Mouse (Mus musculus) intestine, postnatal 0 days (tissue): ENCODE measurements around the gene Pno1. TPM values are rescaled to one million over a fixed set of nuclear protein-coding genes. Genes with fewer than 3 reads are reported as not detected.
"Not testable (repeated sequence)": the region's sequence is repeated elsewhere in the genome, so short reads cannot be mapped to it uniquely, and the experiment has no call there.

Experiments used
- ATAC-seq: fragments of 200-750 bp; cut with Nextera tagmentation; 2 replicates; pipeline ENCODE4 v1.8.0; 2017; ENCODE audit warnings: mild to moderate bottlenecking, moderate TSS enrichment, moderate library complexity
- H3K27ac ChIP-seq: fragments of 300-500 bp; sonication (generic); 2 replicates; pipeline ENCODE4 v1.5.1; 2014; ENCODE audit warnings: mild to moderate bottlenecking, low read depth, low read length, moderate library complexity
- H3K27me3 ChIP-seq: fragments of 300-500 bp; sonication (generic); replicated peaks from 2 replicates; pipeline ENCODE4 v1.6.1; 2014; ENCODE audit warnings: low read length, mixed read lengths; ENCODE audit not compliant: control insufficient read depth, insufficient read depth
- H3K36me3 ChIP-seq: fragments of 300-500 bp; sonication (generic); 2 replicates; pipeline ENCODE4 v1.6.1; 2014; ENCODE audit warnings: mild to moderate bottlenecking, moderate library complexity; ENCODE audit not compliant: control insufficient read depth, insufficient read depth
- H3K4me1 ChIP-seq: fragments of 300-500 bp; sonication (generic); replicated peaks from 2 replicates; pipeline ENCODE4 v1.6.1; 2014; ENCODE audit warnings: antibody characterized with exemption, low read length, mixed read lengths; ENCODE audit not compliant: control insufficient read depth, insufficient read depth
- H3K4me2 ChIP-seq: fragments of 300-500 bp; sonication (generic); replicated peaks from 2 replicates; pipeline ENCODE4 v1.6.1; 2014; ENCODE audit warnings: low read depth, mild to moderate bottlenecking, moderate library complexity
- H3K4me3 ChIP-seq: fragments of 300-500 bp; sonication (generic); 2 replicates; pipeline ENCODE4 v1.5.1; 2014; ENCODE audit warnings: low read depth, low read length
- H3K9ac ChIP-seq: fragments of 300-500 bp; sonication (generic); 2 replicates; pipeline ENCODE4 v1.6.1; 2014; ENCODE audit warnings: mild to moderate bottlenecking, low read depth, low read length
- H3K9me3 ChIP-seq: fragments of 300-500 bp; sonication (generic); 2 replicates; pipeline ENCODE4 v1.6.1; 2016; ENCODE audit warnings: mixed run types; ENCODE audit not compliant: control insufficient read depth
- CTCF ChIP-seq: sonication (generic); IDR thresholded peaks from 2 replicates; pipeline ENCODE4 v1.5.1; 2016; ENCODE audit warnings: low read depth, mild to moderate bottlenecking, control low read depth, antibody characterized with exemption, moderate library complexity
- WGBS: fragments of 180-500 bp; shearing (Covaris S2); extraction: QIAGEN DNeasy Blood & Tissue Kit; methylation state at CpG from one replicate; pipeline ENCODE4 v1.1.7; 2014; 5-methylcytosine and 5-hydroxymethylcytosine counted together
- polyA plus RNA-seq: library from polyadenylated mRNA; unstranded; fragments of >200 nt; fragmentation: Nextera tagmentation; extraction: Ambion mirVana; gene quantifications from 2 replicates; pipeline ENCODE4 v1.2.1, GENCODE M21; 2015

Gene Pno1
- polyA plus RNA-seq, result 46.6 and 54.1 TPM in 2 replicates

DNA sequence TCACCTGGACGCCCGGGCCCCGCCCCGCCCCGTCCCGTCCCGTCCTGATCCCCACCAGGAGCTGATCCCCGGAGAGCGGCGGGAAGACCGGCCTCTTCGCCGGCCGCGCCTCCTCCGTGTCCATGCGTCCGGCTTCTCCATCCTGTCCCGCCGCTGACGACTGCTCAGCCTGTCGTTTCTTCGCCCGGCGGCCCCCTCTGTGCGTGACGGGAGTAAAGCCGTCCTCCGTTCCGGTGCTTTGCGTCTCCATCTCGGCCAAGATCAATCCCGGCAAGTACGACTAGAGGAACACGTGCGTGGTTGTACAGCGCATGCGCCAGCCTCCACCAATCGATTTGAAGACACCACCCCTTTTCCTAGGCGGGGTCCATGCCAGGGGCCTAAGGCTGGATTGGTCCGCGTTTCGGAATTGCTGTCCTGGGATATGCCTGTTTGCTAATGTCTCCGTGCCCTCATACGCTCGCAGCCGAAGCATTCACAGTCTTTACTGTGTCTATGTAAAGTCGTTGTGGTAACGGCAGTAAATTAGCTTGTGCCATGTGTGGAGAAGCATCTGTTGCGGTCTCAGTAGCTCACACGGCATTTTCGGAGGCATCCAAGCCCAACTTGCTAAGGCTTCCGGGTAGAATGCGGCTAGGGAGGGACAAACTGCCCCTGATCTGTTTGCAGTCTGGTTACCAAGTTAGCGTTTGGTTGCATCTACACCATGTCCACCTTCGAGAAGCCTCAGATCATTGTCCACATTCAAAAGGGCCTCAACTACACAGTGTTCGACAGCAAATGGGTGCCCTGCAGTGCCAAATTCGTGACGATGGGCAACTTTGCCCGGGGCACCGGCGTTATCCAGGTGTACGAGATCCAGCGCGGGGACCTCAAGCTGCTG lies at the start of gene Pno1:
Gene Pno1, minus strand, starts transcription at position 311 of the 883 bp plus-strand sequence.
- no peaks in the 10 kb centered on the region for H3K9me3 ChIP-seq
- peak within 1 kb of the TSS; percentile 75 for H3K4me3 ChIP-seq
- ATAC-seq, result peak; percentile 100
- H3K4me1 ChIP-seq, result no peaks in the 10 kb centered on the region
- H3K27me3 ChIP-seq, result no peaks in the 10 kb centered on the region
- peak within 1 kb of the TSS; percentile 63 for H3K9ac ChIP-seq
- no peak; the same call in 1 of the 2 replicates for TF ChIP-seq CTCF
- WGBS, result 1% methylated on average over 65 of the region's 65 CpGs
- H3K4me2 ChIP-seq, result peak within 1 kb of the TSS; percentile 71
- peaks cover 3% of the 10 kb centered on the region; the same call in 1 of the 2 replicates for H3K36me3 ChIP-seq
- peak within 1 kb of the TSS; percentile 72 for H3K27ac ChIP-seq

DNA sequence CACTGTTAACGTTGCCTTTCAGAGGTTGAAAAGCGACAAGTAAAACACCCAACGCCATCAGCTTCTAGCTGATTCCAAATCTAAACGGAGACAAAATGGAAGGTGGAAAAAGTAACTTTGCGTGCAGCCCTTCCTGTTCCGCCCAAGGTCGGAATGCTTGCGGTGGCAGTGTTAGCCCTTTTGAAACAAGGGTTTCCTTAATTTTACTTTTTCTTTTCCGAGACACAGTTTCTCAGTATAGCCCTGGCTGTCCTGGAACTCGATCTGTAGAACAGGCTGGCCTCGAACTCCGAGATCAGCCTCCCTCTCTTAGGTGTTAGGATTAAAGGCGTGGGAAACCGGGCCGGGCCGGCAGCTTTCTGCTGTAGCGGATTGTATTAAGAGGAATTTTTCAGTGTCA lies 46.5 kb upstream of the Pno1 start:
- H3K9ac ChIP-seq, result peak overlapping the region; percentile 89
- H3K36me3 ChIP-seq, result no peaks in the 10 kb centered on the region
- no peaks in the 10 kb centered on the region for H3K27me3 ChIP-seq
- peak overlapping the region; percentile 76 for H3K4me2 ChIP-seq
- H3K9me3 ChIP-seq, result no peaks in the 10 kb centered on the region
- peak overlapping the region; percentile 92 for H3K27ac ChIP-seq
- under 1% methylated on average over 17 of the region's 17 CpGs for WGBS
- 0 out of 2 replicates have a peak, but pooled peaks cover 4% of the 10 kb centered on the region for H3K4me1 ChIP-seq
- peak overlapping the region; percentile 96 for H3K4me3 ChIP-seq
- no peak for TF ChIP-seq CTCF
- ATAC-seq, result peak; percentile 29; the same call in 1 of the 2 replicates

GRCm38 (mm10) chr11:17257443-17257842 lies 46.1 kb upstream of the Pno1 start, which contains the start of gene C1d:
C1d (plus strand) TSS chr11:17257579.
- Histone ChIP-seq H3K27ac (peak within 1 kb of the TSS; percentile 92), H3K4me2 (peak within 1 kb of the TSS; percentile 76), H3K4me3 (peak within 1 kb of the TSS; percentile 96), H3K4me1 (0 out of 2 replicates have a peak, but pooled peaks cover 4% of the 10 kb centered on the region), H3K9me3 (no peaks in the 10 kb centered on the region), H3K9ac (peak within 1 kb of the TSS; percentile 89), H3K27me3 (no peaks in the 10 kb centered on the region), H3K36me3 (no peaks in the 10 kb centered on the region)
- WGBS, result 0% methylated on average over 33 of the region's 33 CpGs
- peak; percentile 95 for ATAC-seq
- TF ChIP-seq CTCF, result no peak

DNA sequence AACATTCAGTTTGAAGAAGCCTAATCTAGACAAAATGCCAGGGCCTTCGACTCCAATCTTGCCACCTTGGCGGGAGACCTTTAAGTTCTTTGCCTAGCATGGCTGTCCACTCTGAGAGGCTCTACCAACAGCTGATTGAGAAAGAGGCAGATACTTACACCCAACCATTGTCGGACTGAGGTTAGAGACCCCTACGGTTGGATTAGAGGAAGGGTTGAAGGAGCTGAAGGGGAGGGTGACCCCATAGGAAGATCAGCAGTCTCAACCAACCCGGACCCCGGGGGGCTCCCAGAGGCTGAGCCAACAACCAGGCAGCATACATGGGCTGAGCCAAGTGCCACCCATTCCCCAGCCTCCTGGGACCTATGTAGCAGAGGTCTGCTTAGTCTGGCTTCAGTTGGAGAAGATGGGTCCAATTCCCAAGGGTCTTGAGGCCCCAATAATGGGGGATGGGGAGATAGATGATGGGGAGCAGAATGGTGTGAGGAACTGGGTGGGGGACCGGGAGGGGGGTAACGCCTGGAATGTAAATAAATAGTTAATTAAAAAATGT lies 45.5 kb upstream of the Pno1 start:
- no peak for TF ChIP-seq CTCF
- 53% methylated on average over 8 of the region's 8 CpGs for WGBS
- Histone ChIP-seq H3K27ac (peak overlapping the region; percentile 92; the same call in 1 of the 2 replicates), H3K9ac (0 out of 2 replicates have a peak overlapping the region, but pooled peaks have one; percentile 89), H3K36me3 (no peaks in the 10 kb centered on the region), H3K4me3 (peak overlapping the region; percentile 96), H3K4me1 (0 out of 2 replicates have a peak, but pooled peaks cover 4% of the 10 kb centered on the region), H3K4me2 (peak overlapping the region; percentile 76), H3K9me3 (no peaks in the 10 kb centered on the region), H3K27me3 (no peaks in the 10 kb centered on the region)
- peak; percentile 61; the same call in 1 of the 2 replicates for ATAC-seq

GRCm38 (mm10) chr11:17248715-17249114 lies 37.3 kb upstream of the Pno1 start:
- TF ChIP-seq CTCF, result no peak
- Histone ChIP-seq H3K4me1 (no peaks in the 10 kb centered on the region), H3K36me3 (no peaks in the 10 kb centered on the region), H3K9ac (no peak overlapping the region), H3K9me3 (no peaks in the 10 kb centered on the region), H3K4me2 (no peak overlapping the region), H3K27me3 (no peaks in the 10 kb centered on the region), H3K4me3 (no peak overlapping the region), H3K27ac (no peak overlapping the region)
- ATAC-seq, result no peak

DNA sequence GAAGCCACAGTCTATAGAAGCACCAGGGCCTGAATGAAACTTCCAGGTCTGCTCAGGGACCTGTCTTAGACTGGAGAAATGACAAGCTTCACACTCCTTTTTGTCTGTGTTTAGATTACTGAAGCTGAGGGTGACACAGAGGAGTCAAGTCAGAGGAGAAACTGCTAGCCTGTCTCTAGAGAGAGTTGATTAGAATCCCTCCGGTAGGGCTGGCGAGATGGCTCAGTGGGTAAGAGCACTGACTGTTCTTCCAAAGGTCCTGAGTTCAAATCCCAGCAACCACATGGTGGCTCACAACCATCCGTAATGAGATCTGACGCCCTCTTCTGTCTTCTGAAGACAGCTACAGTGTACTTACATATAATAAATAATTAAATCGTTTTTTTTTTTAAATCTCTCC lies 27.2 kb upstream of the Pno1 start:
- H3K9ac ChIP-seq, H3K27me3 ChIP-seq, H3K4me1 ChIP-seq, H3K27ac ChIP-seq, ATAC-seq, H3K4me3 ChIP-seq, H3K36me3 ChIP-seq, H3K4me2 ChIP-seq, H3K9me3 ChIP-seq: not testable (repeated sequence)
- 91% methylated on average over 5 of the region's 5 CpGs for WGBS
